Mouse (Mus musculus) intestine, embryonic 16.5 days (tissue): ENCODE measurements around the gene Armc2. TPM values are rescaled to one million over a fixed set of nuclear protein-coding genes. Genes with fewer than 3 reads are reported as not detected.

ENCODE experiments used
- ATAC-seq: fragments of 200-750 bp; cut with Nextera tagmentation; 2 replicates; pipeline ENCODE4 v1.8.0; 2017; ENCODE audit warnings: moderate TSS enrichment, moderate library complexity
- H3K27ac ChIP-seq: fragments of 300-500 bp; sonication (generic); 2 replicates; pipeline ENCODE4 v1.5.1; 2014; ENCODE audit warnings: mild to moderate bottlenecking, low read length
- H3K27me3 ChIP-seq: fragments of 300-500 bp; sonication (generic); replicated peaks from 2 replicates; pipeline ENCODE4 v1.6.1; 2014; ENCODE audit warnings: low read length, control low read depth, mixed read lengths; ENCODE audit not compliant: control insufficient read depth, insufficient read depth
- H3K36me3 ChIP-seq: fragments of 300-500 bp; sonication (generic); 2 replicates; pipeline ENCODE4 v1.6.1; 2014; ENCODE audit warnings: low read length, control low read depth; ENCODE audit not compliant: control insufficient read depth, insufficient read depth
- H3K4me1 ChIP-seq: fragments of 300-500 bp; sonication (generic); 2 replicates; pipeline ENCODE4 v1.6.1; 2014; ENCODE audit warnings: low read length, control low read depth, mixed read lengths; ENCODE audit not compliant: control insufficient read depth, insufficient read depth
- H3K4me2 ChIP-seq: fragments of 300-500 bp; sonication (generic); 2 replicates; pipeline ENCODE4 v1.6.1; 2014; ENCODE audit warnings: low read depth, low read length, control low read depth
- H3K4me3 ChIP-seq: fragments of 300-500 bp; sonication (generic); 2 replicates; pipeline ENCODE4 v1.5.1; 2014; ENCODE audit warnings: mild to moderate bottlenecking, low read length
- H3K9ac ChIP-seq: fragments of 300-500 bp; sonication (generic); 2 replicates; pipeline ENCODE4 v1.6.1; 2014; ENCODE audit warnings: low read depth, low read length
- H3K9me3 ChIP-seq: fragments of 300-500 bp; sonication (generic); 2 replicates; pipeline ENCODE4 v1.6.1; 2016; ENCODE audit warnings: low read length, control low read depth; ENCODE audit not compliant: control insufficient read depth
- WGBS: fragments of 180-500 bp; shearing (Covaris S2); extraction: QIAGEN DNeasy Blood & Tissue Kit; methylation state at CpG from one replicate; pipeline ENCODE4 v1.1.7; 2014; 5-methylcytosine and 5-hydroxymethylcytosine counted together
- polyA plus RNA-seq: library from polyadenylated mRNA; unstranded; fragments of >200 nt; fragmentation: Nextera tagmentation; extraction: Ambion mirVana; gene quantifications from 2 replicates; pipeline ENCODE4 v1.2.1, GENCODE M21; 2015

The Armc2 gene
- polyA plus RNA-seq, 1 experiment from 2014 or later, result 1.8 TPM

GRCm38 (mm10) chr10:42002436-42002835 is 15.8 kb downstream of the Armc2 start:
- 65% methylated on average over 7 of the region's 7 CpGs for WGBS
- no peak overlapping the region for H3K4me3 ChIP-seq
- no peaks in the 10 kb centered on the region for H3K27me3 ChIP-seq
- no peaks in the 10 kb centered on the region for H3K9me3 ChIP-seq
- H3K4me1 ChIP-seq, result no peaks in the 10 kb centered on the region
- H3K4me2 ChIP-seq, result no peak overlapping the region
- H3K27ac ChIP-seq, result no peak overlapping the region
- no peak overlapping the region for H3K9ac ChIP-seq
- ATAC-seq, result no peak; the same call in 1 of the 2 replicates
- no peaks in the 10 kb centered on the region for H3K36me3 ChIP-seq

GRCm38 (mm10) chr10:42001260-42001659 is 17.0 kb downstream of the Armc2 start:
- Histone ChIP-seq H3K27ac (no peak overlapping the region), H3K4me2 (no peak overlapping the region), H3K9me3 (no peaks in the 10 kb centered on the region), H3K36me3 (no peaks in the 10 kb centered on the region), H3K4me3 (no peak overlapping the region), H3K27me3 (no peaks in the 10 kb centered on the region), H3K4me1 (no peaks in the 10 kb centered on the region), H3K9ac (no peak overlapping the region)
- no peak for ATAC-seq
- 87% methylated on average over 3 of the region's 3 CpGs for WGBS

- Histone ChIP-seq H3K27ac (no peak overlapping the region), H3K4me1 (no peaks in the 10 kb centered on the region), H3K9ac (no peak overlapping the region), H3K9me3 (no peaks in the 10 kb centered on the region), H3K36me3 (no peaks in the 10 kb centered on the region), H3K4me2 (no peak overlapping the region), H3K27me3 (no peaks in the 10 kb centered on the region), H3K4me3 (no peak overlapping the region)
- ATAC-seq, result no peak
- 45% methylated on average over 1 of the region's 1 CpGs for WGBS
Measured at GRCm38 (mm10) chr10:41997691-41998178, 20.5 kb downstream of the Armc2 start.

- no peak overlapping the region for H3K9ac ChIP-seq
- H3K9me3 ChIP-seq, result no peaks in the 10 kb centered on the region
- no peaks in the 10 kb centered on the region for H3K27me3 ChIP-seq
- no peak for ATAC-seq
- H3K27ac ChIP-seq, result no peak overlapping the region
- H3K36me3 ChIP-seq, result no peaks in the 10 kb centered on the region
- 72% methylated on average over 8 of the region's 8 CpGs for WGBS
- H3K4me1 ChIP-seq, result no peaks in the 10 kb centered on the region
- H3K4me3 ChIP-seq, result no peak overlapping the region
- H3K4me2 ChIP-seq, result no peak overlapping the region
Measured at GRCm38 (mm10) chr10:41996157-41996556, 22.1 kb downstream of the Armc2 start.

DNA sequence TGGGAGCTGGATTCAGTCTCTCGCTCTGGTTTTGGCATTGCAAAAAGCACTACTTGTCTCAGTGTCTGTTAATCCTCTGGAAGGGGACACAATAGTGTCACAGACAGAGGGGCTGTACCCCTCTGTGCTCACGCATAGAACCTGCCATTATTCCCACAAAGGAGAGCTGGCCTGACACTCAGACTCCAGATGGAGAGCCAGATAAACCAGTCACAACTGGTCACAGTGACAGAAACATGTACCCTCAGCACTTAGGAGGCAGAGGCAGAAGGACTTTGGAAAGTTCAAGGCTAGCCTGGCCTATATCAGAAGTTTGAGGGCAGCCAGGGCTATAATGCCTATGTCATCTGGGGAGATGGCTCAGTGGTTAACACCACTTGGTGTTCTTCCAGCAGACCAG is 23.2 kb downstream of the Armc2 start:
- Histone ChIP-seq H3K4me3 (no peak overlapping the region), H3K9me3 (no peaks in the 10 kb centered on the region), H3K4me2 (no peak overlapping the region), H3K27ac (no peak overlapping the region), H3K4me1 (no peaks in the 10 kb centered on the region), H3K36me3 (no peaks in the 10 kb centered on the region), H3K9ac (no peak overlapping the region), H3K27me3 (no peaks in the 10 kb centered on the region)
- ATAC-seq, result no peak
- WGBS, result 77% methylated on average over 2 of the region's 2 CpGs

DNA sequence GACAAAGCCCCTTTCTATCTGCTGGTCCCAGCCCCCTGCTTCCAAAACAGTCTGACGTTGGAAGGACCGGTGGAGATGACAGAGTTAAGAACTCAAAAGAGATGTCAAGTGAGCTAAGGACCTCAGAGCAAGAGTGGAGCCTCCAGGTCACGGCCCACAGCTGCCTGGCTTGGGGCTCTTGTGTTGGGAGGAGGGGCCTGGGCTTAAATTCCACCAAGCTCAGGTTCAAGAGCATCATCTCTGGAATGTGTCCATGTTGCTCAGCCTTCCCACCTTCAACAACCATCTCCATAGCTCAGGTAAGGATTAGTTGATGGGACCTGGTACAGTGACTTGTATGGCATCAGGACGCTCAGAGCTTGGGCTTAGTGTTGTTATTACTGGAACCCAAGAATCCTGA is 23.7 kb downstream of the Armc2 start:
- Histone ChIP-seq H3K4me3 (no peak overlapping the region), H3K4me2 (no peak overlapping the region), H3K36me3 (no peaks in the 10 kb centered on the region), H3K9me3 (no peaks in the 10 kb centered on the region), H3K27me3 (no peaks in the 10 kb centered on the region), H3K4me1 (no peaks in the 10 kb centered on the region), H3K9ac (no peak overlapping the region), H3K27ac (no peak overlapping the region)
- ATAC-seq, result no peak
- 65% methylated on average over 4 of the region's 4 CpGs for WGBS

DNA sequence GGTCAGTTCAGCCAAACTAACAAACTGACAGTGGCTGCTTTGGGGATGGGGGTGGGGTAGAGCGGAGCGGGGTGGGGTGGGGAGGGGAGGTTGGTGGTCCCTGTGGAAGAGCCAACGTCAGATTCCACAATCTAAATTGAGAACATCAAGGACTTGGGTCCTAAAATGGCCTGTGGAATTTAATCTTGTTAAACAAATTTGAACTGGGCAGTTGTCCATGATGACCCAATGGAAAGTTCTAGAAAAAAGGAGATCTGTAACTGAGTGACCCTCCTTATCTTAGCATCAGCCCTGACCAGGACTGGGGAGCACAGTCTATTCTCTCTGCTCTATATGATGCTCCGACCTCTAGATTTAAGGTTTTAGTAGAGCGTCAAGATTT is 26.2 kb downstream of the Armc2 start:
- no peak for ATAC-seq
- no peak overlapping the region for H3K4me3 ChIP-seq
- H3K27me3 ChIP-seq, result no peaks in the 10 kb centered on the region
- no peak overlapping the region for H3K27ac ChIP-seq
- H3K4me2 ChIP-seq, result no peak overlapping the region
- WGBS, result 74% methylated on average over 5 of the region's 5 CpGs
- no peaks in the 10 kb centered on the region for H3K36me3 ChIP-seq
- no peaks in the 10 kb centered on the region for H3K4me1 ChIP-seq
- H3K9ac ChIP-seq, result no peak overlapping the region
- H3K9me3 ChIP-seq, result no peaks in the 10 kb centered on the region

- Histone ChIP-seq H3K27me3 (no peaks in the 10 kb centered on the region), H3K9ac (no peak overlapping the region), H3K4me2 (no peak overlapping the region), H3K36me3 (no peaks in the 10 kb centered on the region), H3K4me3 (no peak overlapping the region), H3K4me1 (no peaks in the 10 kb centered on the region), H3K9me3 (no peaks in the 10 kb centered on the region), H3K27ac (no peak overlapping the region; the same call in 1 of the 2 replicates)
- 26% methylated on average over 14 of the region's 14 CpGs for WGBS
- ATAC-seq, result no peak
Measured at GRCm38 (mm10) chr10:41991364-41992058, 26.7 kb downstream of the Armc2 start.

DNA sequence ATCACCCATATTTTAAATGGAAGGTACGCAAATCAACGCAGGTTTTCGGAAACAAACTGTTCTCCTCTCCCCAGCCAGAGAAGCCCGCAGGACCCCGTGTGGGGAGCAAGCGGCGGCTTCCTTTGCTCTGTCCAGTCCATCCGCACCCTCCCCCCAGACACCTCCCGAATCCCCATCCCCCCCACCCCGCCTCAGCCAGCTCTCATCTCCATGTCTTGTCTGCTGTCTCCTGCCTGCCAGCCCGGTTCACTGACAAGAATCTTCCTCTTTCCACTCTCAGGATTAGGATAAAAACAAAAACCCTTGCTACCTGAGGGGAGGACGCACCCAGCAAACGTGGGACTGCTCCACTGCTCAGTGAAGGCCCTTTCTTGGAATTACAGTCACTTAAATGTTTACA is 27.3 kb downstream of the Armc2 start:
- Histone ChIP-seq H3K4me3 (no peak overlapping the region), H3K36me3 (no peaks in the 10 kb centered on the region), H3K27me3 (no peaks in the 10 kb centered on the region), H3K9me3 (no peaks in the 10 kb centered on the region), H3K9ac (no peak overlapping the region), H3K4me1 (no peaks in the 10 kb centered on the region), H3K27ac (no peak overlapping the region), H3K4me2 (no peak overlapping the region)
- no peak for ATAC-seq
- WGBS, result 25% methylated on average over 13 of the region's 13 CpGs

DNA sequence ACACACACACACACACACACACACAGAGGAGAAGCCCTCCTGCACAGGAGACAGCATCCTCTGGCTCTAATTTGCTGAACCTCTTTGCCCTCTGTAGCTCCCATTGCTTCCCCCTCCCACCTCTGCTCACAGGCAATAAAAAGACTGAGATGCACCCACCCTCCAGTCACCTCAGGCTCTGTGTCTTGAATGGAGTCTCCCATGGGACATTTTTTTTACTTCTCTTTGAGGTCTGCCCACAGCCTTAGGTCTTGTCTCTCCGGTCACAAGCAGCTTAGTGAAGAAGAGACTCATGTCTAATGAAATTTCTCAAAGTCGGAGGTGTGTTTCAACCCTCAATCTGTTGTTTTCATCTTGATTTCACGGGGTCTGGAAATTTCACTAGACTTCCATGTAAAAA is 29.3 kb downstream of the Armc2 start:
- H3K4me3 ChIP-seq, result no peak overlapping the region
- 87% methylated on average over 3 of the region's 3 CpGs for WGBS

More for the DNA sequence above, 29.3 kb downstream of the Armc2 start:
- Histone ChIP-seq H3K9me3 (no peaks in the 10 kb centered on the region), H3K27ac (no peak overlapping the region), H3K36me3 (no peaks in the 10 kb centered on the region), H3K27me3 (no peaks in the 10 kb centered on the region), H3K9ac (no peak overlapping the region), H3K4me2 (no peak overlapping the region), H3K4me1 (no peaks in the 10 kb centered on the region)
- no peak for ATAC-seq
